Mouse (Mus musculus): Measurements from ENCODE around the gene Pim3.

- no peak for TF ChIP-seq CTCF (IDR thresholded peaks at IDR 0.05; ENCODE audit: borderline replicate concordance, insufficient read depth, low read depth, low read length)
- no peak for TF ChIP-seq POLR2A (IDR thresholded peaks at IDR 0.05; ENCODE audit: borderline replicate concordance, insufficient read depth, low read length)
These were observed 12.1 kb downstream of the Pim3 start for GRCm38 (mm10) chr15:88874061-88874460.

All from cerebellum, adult 2 months (tissue).